Mouse (Mus musculus) testis, adult 2 months (tissue): ENCODE measurements around the gene Nrp1. TPM values are rescaled to one million over a fixed set of nuclear protein-coding genes. Genes with fewer than 3 reads are reported as not detected.

Source experiments
- H3K27ac ChIP-seq: fragments of 200-500 bp; 2 replicates; pipeline ENCODE4 v1.5.1; 2012; ENCODE audit warnings: low read depth, low read length; ENCODE audit not compliant: control insufficient read depth, insufficient read depth
- H3K27me3 ChIP-seq: fragments of 200-500 bp; 2 replicates; pipeline ENCODE4 v1.6.1; 2012; ENCODE audit warnings: mild to moderate bottlenecking, low read length, moderate library complexity; ENCODE audit not compliant: control insufficient read depth, insufficient read depth
- H3K36me3 ChIP-seq: fragments of 200-500 bp; 2 replicates; pipeline ENCODE4 v1.6.1; 2012; ENCODE audit warnings: mild to moderate bottlenecking, low read length; ENCODE audit not compliant: control insufficient read depth, insufficient read depth
- H3K4me1 ChIP-seq: fragments of 200-500 bp; 2 replicates; pipeline ENCODE4 v1.6.1; 2012; ENCODE audit warnings: low read length; ENCODE audit not compliant: control insufficient read depth, insufficient read depth
- H3K4me3 ChIP-seq: fragments of 200-500 bp; 2 replicates; pipeline ENCODE4 v1.5.1; 2012; ENCODE audit warnings: low read depth, mild to moderate bottlenecking, low read length, moderate library complexity, mixed read lengths; ENCODE audit not compliant: control insufficient read depth
- CTCF ChIP-seq: fragments of 200-500 bp; IDR thresholded peaks from 2 replicates; pipeline ENCODE4 v1.5.1; 2012; ENCODE audit warnings: low read depth, mild to moderate bottlenecking, inconsistent platforms, low read length, moderate library complexity; ENCODE audit not compliant: control insufficient read depth, insufficient read depth, insufficient replicate concordance
- POLR2A ChIP-seq: fragments of 200-500 bp; IDR thresholded peaks from 2 replicates; pipeline ENCODE4 v1.6.1; 2012; ENCODE audit warnings: low read depth, mild to moderate bottlenecking, inconsistent platforms, low read length, moderate library complexity; ENCODE audit not compliant: control insufficient read depth
- polyA plus RNA-seq: library from polyadenylated mRNA; depleted of rRNA; stranded (reverse); fragments of >200 nt; gene quantifications from 2 replicates; pipeline ENCODE4 v1.2.3, GENCODE M21; 2012

Nrp1 gene
- polyA plus RNA-seq, 1 experiment, result 1.7 TPM

DNA sequence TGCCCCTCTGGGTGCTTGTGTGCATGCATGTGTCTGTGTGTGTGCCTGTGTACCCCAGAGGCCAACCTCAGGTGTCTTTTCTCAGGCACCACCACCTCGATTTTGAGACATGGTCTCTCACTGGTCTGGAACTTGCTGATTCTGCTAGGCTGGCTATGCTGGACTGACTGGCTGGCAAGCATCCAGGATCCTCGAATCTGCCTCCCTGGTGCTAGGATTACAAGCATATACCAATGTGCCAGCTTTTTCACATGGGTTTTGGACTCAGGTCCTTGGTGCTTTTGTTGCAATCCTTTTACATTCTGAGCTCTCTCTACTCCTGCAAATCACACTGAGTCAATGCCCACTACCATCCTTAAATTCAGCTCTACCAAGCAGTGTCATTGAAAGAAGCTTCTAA, 46.5 kb downstream of the Nrp1 start:
- Histone ChIP-seq H3K4me3 (no peak overlapping the region), H3K27ac (no peak overlapping the region), H3K27me3 (no peaks in the 10 kb centered on the region), H3K4me1 (no peaks in the 10 kb centered on the region), H3K36me3 (no peaks in the 10 kb centered on the region)
- TF ChIP-seq CTCF (no peak), POLR2A (no peak)

DNA sequence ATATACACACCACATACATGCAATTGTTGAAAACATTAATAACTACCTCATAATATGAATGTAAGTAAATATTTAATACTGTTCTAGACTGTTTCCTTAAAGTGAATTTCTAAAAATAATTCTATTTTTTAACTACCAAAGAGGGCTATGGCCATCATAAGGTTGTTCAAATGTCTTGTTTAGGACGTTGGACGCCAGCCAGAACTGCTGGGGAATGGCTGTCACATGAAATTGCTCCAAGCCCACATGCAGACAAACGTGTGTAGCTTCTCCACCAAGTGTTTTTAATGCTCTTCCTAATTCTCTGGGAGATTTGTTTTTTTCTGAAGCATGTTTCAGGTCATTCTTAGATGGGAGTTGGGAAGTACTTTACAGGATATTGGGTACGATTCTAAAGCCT, 55.0 kb downstream of the Nrp1 start:
- H3K27me3 ChIP-seq, result no peaks in the 10 kb centered on the region
- no peak overlapping the region for H3K27ac ChIP-seq
- H3K4me1 ChIP-seq, result no peaks in the 10 kb centered on the region
- no peaks in the 10 kb centered on the region for H3K36me3 ChIP-seq
- TF ChIP-seq POLR2A, result no peak
- no peak for TF ChIP-seq CTCF
- H3K4me3 ChIP-seq, result no peak overlapping the region

DNA sequence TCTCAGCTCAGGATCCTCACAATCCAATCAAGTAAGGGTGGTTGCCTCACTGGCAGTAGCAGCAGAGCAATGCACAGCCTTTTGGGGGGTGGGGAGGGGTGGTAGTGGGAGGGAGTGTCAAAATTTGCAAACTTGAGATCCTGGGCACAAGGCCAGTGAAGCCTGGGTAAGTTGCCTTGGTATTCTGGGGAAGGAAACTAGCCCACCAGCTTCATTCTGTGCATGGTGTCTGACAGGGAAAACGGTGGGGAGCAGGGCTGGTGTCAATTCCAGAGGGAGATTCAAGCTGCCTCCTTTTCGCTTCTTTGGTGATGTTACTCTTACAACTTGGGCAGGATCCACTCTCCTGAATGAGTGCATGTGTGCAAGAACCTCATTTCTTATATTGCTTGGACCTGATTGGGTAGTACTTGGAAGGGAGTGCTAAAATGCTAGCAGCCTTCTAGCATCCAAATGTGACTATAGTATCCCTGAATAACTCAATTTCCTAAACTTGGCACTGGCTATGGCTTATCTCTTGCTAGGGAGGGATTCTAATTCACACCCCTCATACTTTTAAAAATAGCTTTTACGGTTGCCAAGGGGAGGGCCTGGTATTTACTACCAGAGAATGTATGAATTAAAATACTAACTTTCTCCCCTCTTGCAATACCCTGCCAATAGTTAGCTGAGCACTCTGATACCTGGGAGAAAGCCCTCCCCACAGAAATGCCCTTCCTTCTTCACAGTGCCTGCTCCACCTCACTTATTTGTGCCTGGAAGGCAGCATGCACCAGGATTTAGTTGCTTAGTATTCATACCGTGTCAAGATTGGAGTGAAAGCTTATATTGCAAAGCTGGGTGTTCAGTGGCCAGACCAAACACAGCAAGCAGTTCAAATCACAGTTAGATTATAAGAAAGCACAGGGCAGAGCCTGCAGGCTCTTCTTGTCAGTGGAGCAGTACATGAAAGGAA, 57.6 kb downstream of the Nrp1 start:
- Histone ChIP-seq H3K4me3 (no peak overlapping the region), H3K27ac (no peak overlapping the region), H3K36me3 (no peaks in the 10 kb centered on the region), H3K27me3 (no peaks in the 10 kb centered on the region), H3K4me1 (no peaks in the 10 kb centered on the region)
- TF ChIP-seq CTCF, result no peak
- TF ChIP-seq POLR2A, result no peak

DNA sequence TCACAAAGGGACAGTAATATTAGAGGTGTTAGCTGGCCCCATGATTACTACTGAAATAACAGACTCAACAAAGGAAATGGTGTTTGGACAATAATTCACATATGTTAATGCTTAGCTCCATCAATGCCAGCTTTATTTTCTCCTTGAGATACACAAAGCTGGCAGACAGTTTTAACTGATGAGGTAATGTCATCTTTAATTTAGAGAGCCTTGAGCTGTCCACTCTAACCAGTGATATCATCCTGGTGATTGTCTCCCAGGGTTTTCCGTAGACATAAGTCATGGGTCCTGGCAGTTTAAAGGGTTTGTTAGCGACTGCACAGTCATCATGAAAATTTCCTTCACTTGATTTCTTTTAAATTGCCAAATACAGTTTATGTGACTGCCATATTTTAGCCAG, 58.5 kb downstream of the Nrp1 start:
- Histone ChIP-seq H3K27ac (no peak overlapping the region), H3K4me1 (no peaks in the 10 kb centered on the region), H3K27me3 (no peaks in the 10 kb centered on the region), H3K36me3 (no peaks in the 10 kb centered on the region), H3K4me3 (no peak overlapping the region)
- TF ChIP-seq POLR2A (no peak), CTCF (no peak)

DNA sequence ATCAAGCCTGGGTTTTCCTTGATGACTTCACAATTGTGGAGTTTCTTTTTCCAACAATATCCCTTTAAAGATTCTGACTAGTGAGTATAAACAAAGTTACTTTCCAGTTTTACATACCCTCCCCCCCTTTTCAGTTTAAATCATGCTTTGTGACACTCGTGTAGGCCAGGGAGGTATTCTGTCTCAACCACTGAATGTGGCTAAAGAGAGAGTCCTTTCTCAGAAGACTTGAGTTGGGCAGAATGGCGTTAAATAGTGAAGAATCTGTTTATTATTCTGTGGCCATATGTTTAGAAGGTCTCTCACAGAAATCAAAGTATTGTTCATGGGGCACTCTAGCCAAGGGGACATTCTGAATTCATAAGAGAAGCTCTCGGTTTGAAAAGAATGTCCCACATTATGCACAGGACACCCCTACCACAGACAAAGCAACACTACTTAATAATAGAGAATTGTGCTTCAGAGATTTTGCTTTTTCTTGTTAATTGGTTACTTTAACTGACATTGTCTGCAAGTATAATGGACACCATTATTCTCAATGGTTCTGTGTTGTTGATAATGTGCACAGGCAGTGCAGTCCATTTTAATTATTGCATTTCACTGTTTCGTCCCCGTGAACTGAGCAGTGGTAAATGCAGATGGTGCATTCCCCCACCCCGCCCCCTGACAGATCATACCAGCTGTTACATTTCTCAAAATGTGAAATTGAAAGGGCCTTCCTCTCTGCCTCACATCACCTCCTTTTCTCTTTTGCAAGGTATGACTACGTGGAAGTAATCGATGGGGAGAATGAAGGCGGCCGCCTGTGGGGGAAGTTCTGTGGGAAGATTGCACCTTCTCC, 59.8 kb downstream of the Nrp1 start:
- TF ChIP-seq CTCF, result no peak
- no peak for TF ChIP-seq POLR2A
- Histone ChIP-seq H3K36me3 (no peaks in the 10 kb centered on the region), H3K27me3 (no peaks in the 10 kb centered on the region), H3K4me1 (no peaks in the 10 kb centered on the region), H3K27ac (no peak overlapping the region), H3K4me3 (no peak overlapping the region)

DNA sequence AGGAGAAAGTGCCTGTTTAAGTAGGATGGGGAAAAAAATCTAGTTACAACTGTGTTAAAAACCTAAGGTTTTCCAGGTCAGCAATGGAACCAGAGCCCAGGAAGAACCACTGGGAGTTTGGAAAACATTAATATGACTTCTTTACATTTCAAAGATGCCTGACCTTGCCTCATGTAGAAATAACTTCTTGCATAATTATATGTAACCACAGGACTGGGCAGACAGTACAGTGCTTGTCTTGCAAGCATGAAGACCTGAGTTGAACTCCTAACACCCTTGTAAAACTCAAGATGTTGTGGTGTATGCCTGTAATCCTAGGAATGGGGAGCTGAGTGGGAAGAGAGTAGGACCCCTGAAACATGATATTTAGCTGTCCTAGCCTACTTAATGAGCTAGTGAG, 61.6 kb downstream of the Nrp1 start:
- H3K4me1 ChIP-seq, result no peaks in the 10 kb centered on the region
- no peak overlapping the region for H3K4me3 ChIP-seq
- H3K27ac ChIP-seq, result no peak overlapping the region
- TF ChIP-seq POLR2A, result no peak
- no peak for TF ChIP-seq CTCF
- no peaks in the 10 kb centered on the region for H3K36me3 ChIP-seq
- no peaks in the 10 kb centered on the region for H3K27me3 ChIP-seq

DNA sequence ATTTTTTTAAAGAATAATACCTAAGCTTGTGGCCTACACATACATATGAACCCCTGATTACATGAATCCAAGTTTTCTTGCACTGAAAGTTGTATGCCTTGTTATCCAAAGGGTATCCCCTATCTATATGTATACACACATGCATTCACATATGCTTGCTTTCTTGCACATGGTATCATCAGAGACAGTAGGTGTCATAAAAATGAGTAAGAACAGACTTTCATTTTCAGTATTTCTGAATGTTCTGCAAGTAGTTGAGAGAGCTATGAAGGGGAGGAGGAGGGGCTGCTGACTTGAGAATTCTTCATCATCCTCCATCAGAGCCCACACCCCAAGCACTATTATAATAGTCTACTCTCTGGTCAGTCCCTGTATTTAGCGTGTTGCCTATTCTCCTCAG, 62.0 kb downstream of the Nrp1 start:
- Histone ChIP-seq H3K4me1 (no peaks in the 10 kb centered on the region), H3K4me3 (no peak overlapping the region), H3K27me3 (no peaks in the 10 kb centered on the region), H3K27ac (no peak overlapping the region), H3K36me3 (no peaks in the 10 kb centered on the region)
- no peak for TF ChIP-seq POLR2A
- TF ChIP-seq CTCF, result no peak
